Mouse (Mus musculus) myocyte (in vitro differentiated cells): Measurements from ENCODE around the gene Rnf148. TPM values are rescaled to one million over a fixed set of nuclear protein-coding genes. Genes with fewer than 3 reads are reported as not detected.

Source experiments
- H3K27me3 ChIP-seq: one replicate; pipeline ENCODE4 v1.6.1; 2011; ENCODE audit not compliant: control insufficient read depth, insufficient read depth, insufficient read length
- H3K36me3 ChIP-seq: one replicate; pipeline ENCODE4 v1.6.1; 2011; ENCODE audit not compliant: control insufficient read depth, insufficient read depth
- H3K4me2 ChIP-seq: one replicate; pipeline ENCODE4 v1.6.1; 2011; ENCODE audit warnings: low read depth, control low read depth
- H3K4me3 ChIP-seq: one replicate; pipeline ENCODE4 v1.5.1; 2011; ENCODE audit warnings: mild to moderate bottlenecking, control low read depth, moderate library complexity
- H3K79me2 ChIP-seq: one replicate; pipeline ENCODE4 v1.6.1; 2011; ENCODE audit not compliant: control insufficient read depth, insufficient read depth
- H3ac ChIP-seq: one replicate; pipeline ENCODE4 v1.6.1; 2011; ENCODE audit not compliant: control insufficient read depth, insufficient read length
- CEBPB ChIP-seq: IDR thresholded peaks from 2 replicates; pipeline ENCODE4 v1.6.1; 2011; ENCODE audit warnings: mild to moderate bottlenecking, moderate library complexity; ENCODE audit not compliant: poor library complexity, insufficient read depth, severe bottlenecking
- E2F4 ChIP-seq: IDR thresholded peaks from one replicate; pipeline ENCODE4 v1.6.1; 2011; ENCODE audit warnings: mild to moderate bottlenecking, control low read depth, moderate library complexity; ENCODE audit not compliant: insufficient read depth
- MAX ChIP-seq: IDR thresholded peaks from one replicate; pipeline ENCODE4 v1.6.1; 2011; ENCODE audit warnings: low read depth, mild to moderate bottlenecking, control low read depth
- MYOD1 ChIP-seq, 3 experiments: IDR thresholded peaks; one replicate each; pipeline ENCODE4 v1.6.1; 2011; ENCODE audit warnings: control low read depth in 2 of 3, low read depth in 2 of 3, mild to moderate bottlenecking in 2 of 3, moderate library complexity in 1 of 3; ENCODE audit not compliant: insufficient read length in 2 of 3, control insufficient read depth in 1 of 3
- MYOG ChIP-seq, 3 experiments: IDR thresholded peaks; one replicate each; pipeline ENCODE4 v1.6.1; 2011; ENCODE audit warnings: control low read depth in 2 of 3, low read depth in 2 of 3, mild to moderate bottlenecking in 2 of 3; ENCODE audit not compliant: insufficient read length in 2 of 3, control insufficient read depth in 1 of 3, insufficient read depth in 1 of 3
- POLR2A ChIP-seq: IDR thresholded peaks from one replicate; pipeline ENCODE4 v1.6.1; 2011; ENCODE audit warnings: low read depth, mild to moderate bottlenecking, control low read depth, moderate library complexity; ENCODE audit not compliant: insufficient read length
- POLR2AphosphoS2 ChIP-seq: IDR thresholded peaks from one replicate; pipeline ENCODE4 v1.6.1; 2011; ENCODE audit warnings: low read depth, control low read depth; ENCODE audit not compliant: insufficient read length
- REST ChIP-seq: IDR thresholded peaks from one replicate; pipeline ENCODE4 v1.6.1; 2011; ENCODE audit warnings: mild to moderate bottlenecking, control low read depth, moderate library complexity; ENCODE audit not compliant: insufficient read depth, insufficient read length
- SRF ChIP-seq: IDR thresholded peaks from one replicate; pipeline ENCODE4 v1.6.1; 2011; ENCODE audit warnings: low read depth; ENCODE audit not compliant: control insufficient read depth, insufficient read length
- TCF12 ChIP-seq: IDR thresholded peaks from one replicate; pipeline ENCODE4 v1.6.1; 2011; ENCODE audit warnings: mild to moderate bottlenecking, control low read depth; ENCODE audit not compliant: poor library complexity, insufficient read depth, severe bottlenecking
- TCF3 ChIP-seq: IDR thresholded peaks from one replicate; pipeline ENCODE4 v1.6.1; 2011; ENCODE audit warnings: low read depth, control low read depth; ENCODE audit not compliant: insufficient read length
- USF1 ChIP-seq: IDR thresholded peaks from one replicate; pipeline ENCODE4 v1.6.1; 2011; ENCODE audit warnings: low read depth, mild to moderate bottlenecking, control low read depth, moderate library complexity
- polyA plus RNA-seq: library from polyadenylated mRNA; unstranded; fragments of >200 nt; fragmentation: generic; extraction: Trizol; gene quantifications from one replicate; pipeline ENCODE4 v1.2.1, GENCODE M21; 2012; ENCODE audit warnings: missing spikeins

The Rnf148 gene
- polyA plus RNA-seq, 1 experiment: not detected

DNA sequence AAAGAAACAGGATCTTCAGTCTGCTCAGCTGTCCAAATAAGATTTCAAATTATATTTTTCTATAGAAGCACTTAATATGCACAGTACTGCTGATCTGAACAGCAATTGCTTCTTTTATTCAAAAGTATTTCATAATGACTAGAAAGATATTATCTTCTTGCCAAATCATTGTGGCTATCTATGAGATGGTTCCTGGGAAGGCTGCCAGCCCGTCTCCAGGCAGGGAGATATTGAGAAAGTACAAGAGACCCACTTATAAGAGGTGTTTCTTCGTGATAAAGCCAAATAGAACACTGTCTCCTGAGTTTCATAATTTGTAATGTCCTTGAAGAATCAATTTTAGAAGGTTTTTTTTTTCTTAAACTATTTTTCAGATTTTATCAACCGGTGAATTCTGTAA, 17.9 kb downstream of the Rnf148 start:
- Histone ChIP-seq H3ac (no peak overlapping the region), H3K4me3 (no peak overlapping the region), H3K27me3 (no peaks in the 10 kb centered on the region), H3K79me2 (no peaks in the 10 kb centered on the region), H3K36me3 (no peaks in the 10 kb centered on the region), H3K4me2 (no peak overlapping the region)
- no peak for TF ChIP-seq USF1
- no peak for TF ChIP-seq MAX
- TF ChIP-seq POLR2AphosphoS2: no peak

DNA sequence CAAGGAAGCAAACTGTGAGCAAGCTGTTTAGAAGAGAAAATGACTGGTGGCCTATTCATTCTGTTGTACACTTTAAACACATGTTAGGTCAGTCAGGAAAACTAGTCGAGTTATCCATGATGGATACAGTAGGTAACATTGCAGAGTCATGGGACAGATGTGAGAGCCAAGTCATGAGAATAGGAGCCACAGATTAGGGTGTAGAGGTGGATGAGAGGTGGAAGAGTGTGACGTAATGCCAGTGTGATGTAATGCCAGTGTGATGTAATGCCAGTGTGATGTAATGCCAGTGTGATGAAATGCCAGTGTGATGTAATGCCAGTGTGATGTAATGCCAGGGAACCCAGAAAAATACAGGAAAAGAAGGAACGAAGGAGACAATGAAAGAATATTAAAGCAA, 19.7 kb downstream of the Rnf148 start:
- H3K79me2 ChIP-seq: no peaks in the 10 kb centered on the region
- H3K4me2 ChIP-seq: no peak overlapping the region
- no peak overlapping the region for H3ac ChIP-seq
- H3K4me3 ChIP-seq: no peak overlapping the region
- H3K27me3 ChIP-seq: no peaks in the 10 kb centered on the region
- no peaks in the 10 kb centered on the region for H3K36me3 ChIP-seq
- no peak for TF ChIP-seq POLR2AphosphoS2
- TF ChIP-seq TCF12: no peak
- TF ChIP-seq MYOD1 (IDR thresholded peaks at IDR 0.05; ENCODE audit: control insufficient read depth in 1 of 3, insufficient read length in 2 of 3, low read depth in 2 of 3): no peak
- no peak for TF ChIP-seq POLR2A
- TF ChIP-seq SRF: no peak
- no peak for TF ChIP-seq MYOG (IDR thresholded peaks at IDR 0.05; ENCODE audit: control insufficient read depth in 1 of 3, insufficient read depth in 1 of 3, insufficient read length in 2 of 3, low read depth in 2 of 3)
- no peak for TF ChIP-seq CEBPB
- no peak for TF ChIP-seq USF1
- TF ChIP-seq TCF3: no peak
- no peak for TF ChIP-seq E2F4
- no peak for TF ChIP-seq MAX
- TF ChIP-seq REST: no peak

DNA sequence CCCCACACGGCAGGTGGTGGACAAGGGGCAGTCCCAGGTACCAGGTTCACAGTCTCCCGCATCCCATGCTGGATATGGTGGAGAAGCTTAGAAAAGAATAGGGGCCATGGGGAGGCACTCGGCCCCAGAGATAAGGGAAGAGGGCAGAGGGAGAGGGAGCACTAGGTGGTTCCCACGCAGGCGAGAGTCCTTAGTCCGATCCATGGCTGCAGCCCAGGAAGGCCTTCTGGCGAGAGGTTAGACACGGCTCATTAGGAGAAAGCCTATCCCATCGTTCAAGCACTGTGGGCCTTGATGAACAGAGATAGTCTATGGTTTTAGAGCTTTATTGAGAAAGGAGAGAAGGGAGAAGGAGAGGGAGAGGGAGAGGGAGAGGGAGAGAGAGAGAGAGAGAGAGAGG, 20.9 kb downstream of the Rnf148 start:
- H3K36me3 ChIP-seq: no peaks in the 10 kb centered on the region
- H3K4me3 ChIP-seq: no peak overlapping the region
- no peaks in the 10 kb centered on the region for H3K27me3 ChIP-seq
- no peak for TF ChIP-seq POLR2AphosphoS2
- no peak for TF ChIP-seq POLR2A
- no peak for TF ChIP-seq MYOG (IDR thresholded peaks at IDR 0.05; ENCODE audit: control insufficient read depth in 1 of 3, insufficient read depth in 1 of 3, insufficient read length in 2 of 3, low read depth in 2 of 3)
- TF ChIP-seq USF1: no peak
- no peak for TF ChIP-seq REST
- TF ChIP-seq CEBPB: no peak
- no peak for TF ChIP-seq TCF12
- no peak for TF ChIP-seq E2F4
- no peak for TF ChIP-seq SRF
- TF ChIP-seq TCF3: no peak
- TF ChIP-seq MAX: no peak
- no peak for TF ChIP-seq MYOD1 (IDR thresholded peaks at IDR 0.05; ENCODE audit: control insufficient read depth in 1 of 3, insufficient read length in 2 of 3, low read depth in 2 of 3)
- H3K79me2 ChIP-seq: no peaks in the 10 kb centered on the region
- no peak overlapping the region for H3ac ChIP-seq
- H3K4me2 ChIP-seq: no peak overlapping the region

DNA sequence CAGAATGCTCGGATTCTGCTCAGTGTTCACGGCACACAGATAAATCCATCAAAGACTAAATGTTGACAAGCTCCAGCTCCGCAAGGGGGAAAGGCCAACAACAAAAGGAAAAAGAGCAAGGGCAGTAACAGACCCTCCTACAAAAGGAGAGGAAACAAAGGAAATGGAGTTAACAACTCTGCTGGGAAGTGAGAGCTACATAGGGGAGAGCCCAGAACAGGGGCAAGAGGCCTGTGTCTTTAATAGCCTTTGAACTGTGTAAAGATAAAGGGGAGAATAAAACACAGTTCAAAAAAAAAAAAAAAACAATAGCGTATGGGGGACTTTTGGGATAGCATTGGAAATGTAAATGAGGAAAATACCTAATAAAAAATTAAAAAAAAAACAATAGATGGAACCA, 24.5 kb downstream of the Rnf148 start:
- no peak overlapping the region for H3K4me2 ChIP-seq
- no peak overlapping the region for H3ac ChIP-seq
- TF ChIP-seq MAX: no peak
- TF ChIP-seq TCF3: no peak
- TF ChIP-seq USF1: no peak
- TF ChIP-seq TCF12: no peak
- no peak for TF ChIP-seq SRF
- no peak for TF ChIP-seq POLR2AphosphoS2
- no peak for TF ChIP-seq REST
- no peak for TF ChIP-seq MYOG (IDR thresholded peaks at IDR 0.05; ENCODE audit: control insufficient read depth in 1 of 3, insufficient read depth in 1 of 3, insufficient read length in 2 of 3, low read depth in 2 of 3)
- TF ChIP-seq MYOD1 (IDR thresholded peaks at IDR 0.05; ENCODE audit: control insufficient read depth in 1 of 3, insufficient read length in 2 of 3, low read depth in 2 of 3): no peak
- no peak for TF ChIP-seq CEBPB
- TF ChIP-seq POLR2A: no peak
- no peak for TF ChIP-seq E2F4
- H3K79me2 ChIP-seq: no peaks in the 10 kb centered on the region
- H3K27me3 ChIP-seq: no peaks in the 10 kb centered on the region
- no peaks in the 10 kb centered on the region for H3K36me3 ChIP-seq
- no peak overlapping the region for H3K4me3 ChIP-seq

Other genes with a start within 250 kb of the Rnf148 start
- not detected for gene Rnf133, start 4.8 kb downstream of the Rnf148 start, polyA plus RNA-seq
- 0.02 TPM for gene Cadps2, start 184.3 kb upstream of the Rnf148 start, polyA plus RNA-seq